Mouse (Mus musculus) thymus, postnatal 0 days (tissue): ENCODE results near the gene Smim17. TPM values are rescaled to one million over a fixed set of nuclear protein-coding genes. Genes with fewer than 3 reads are reported as not detected.
A peak's percentile ranks its signal among the peaks of the same experiment; 100 is the strongest.
"Not testable (repeated sequence)": the region's sequence is repeated elsewhere in the genome, so short reads cannot be mapped to it uniquely, and the experiment has no call there.

Experiments
- DNase-seq: peaks from one replicate; pipeline ENCODE4 v3.0.0-alpha.2; 2015; ENCODE audit warnings: low spot score
- polyA plus RNA-seq: library from polyadenylated mRNA; unstranded; fragments of >200 nt; fragmentation: Nextera tagmentation; extraction: Ambion mirVana; gene quantifications from 2 replicates; pipeline ENCODE4 v1.2.1, GENCODE M21; 2015

Gene Smim17
- polyA plus RNA-seq, 1 experiment from 2014 or later = 0.35 TPM

- no peak for DNase-seq
Observed at GRCm38 (mm10) chr7:6414626-6415441, 16.3 kb downstream of the Smim17 start.

- DNase-seq = no peak
Observed at GRCm38 (mm10) chr7:6415442-6415787, 16.9 kb downstream of the Smim17 start.

DNA sequence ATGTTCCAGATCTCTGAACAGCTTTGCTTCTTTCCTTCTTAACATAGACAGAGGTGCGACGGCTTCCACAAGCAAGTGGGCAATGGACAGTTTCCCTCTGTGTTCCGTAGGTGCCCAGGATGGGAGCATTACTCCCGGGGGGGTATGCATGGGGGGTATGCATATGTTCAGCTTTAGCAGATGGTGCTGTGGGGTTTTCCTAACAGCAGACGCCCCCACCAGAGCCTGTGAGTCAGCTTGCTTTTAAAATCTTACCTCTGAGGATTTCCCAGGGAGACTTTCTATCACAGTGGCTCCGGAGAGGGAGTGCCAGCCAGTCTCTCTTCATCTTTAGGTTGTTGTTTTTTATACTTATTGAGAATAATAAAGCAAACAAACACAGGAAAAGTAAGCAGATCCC, 21.4 kb downstream of the Smim17 start:
- no peak for DNase-seq

- no peak for DNase-seq
Observed at GRCm38 (mm10) chr7:6429381-6429780, 30.9 kb downstream of the Smim17 start.

- DNase-seq = peak; percentile 39
Observed at GRCm38 (mm10) chr7:6430342-6430741, 31.8 kb downstream of the Smim17 start.

- no peak for DNase-seq
Observed at GRCm38 (mm10) chr7:6438388-6438787, 39.9 kb downstream of the Smim17 start, which contains the start of gene Olfr1344. TSS of gene Olfr1344 (plus strand) at chr7:6438688.

DNA sequence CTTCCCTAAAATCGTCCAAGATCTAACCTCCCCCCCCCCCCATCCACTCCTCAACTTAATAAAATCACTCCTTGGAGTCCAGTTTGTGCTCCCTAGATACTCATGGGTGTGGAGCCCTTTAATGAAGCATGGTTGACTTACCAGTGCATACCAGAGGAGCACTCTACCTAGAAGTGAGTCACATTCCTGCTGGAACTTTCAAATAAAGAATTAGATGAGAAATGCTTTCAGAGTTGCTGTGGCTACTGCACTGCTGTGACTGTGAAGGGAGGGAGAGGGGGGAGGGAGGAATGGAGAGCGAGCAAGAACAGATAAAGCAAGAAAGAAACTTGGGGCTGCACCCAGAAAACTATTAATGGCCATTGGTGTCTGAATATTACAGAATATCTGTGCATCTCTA, 42.7 kb downstream of the Smim17 start:
- no peak for DNase-seq

GRCm38 (mm10) chr7:6447771-6448170, 49.3 kb downstream of the Smim17 start:
- no peak for DNase-seq

- no peak for DNase-seq
Observed at GRCm38 (mm10) chr7:6455868-6456267, 57.4 kb downstream of the Smim17 start, which contains the start of gene Olfr1336. TSS of gene Olfr1336 (plus strand) at chr7:6456168.

DNA sequence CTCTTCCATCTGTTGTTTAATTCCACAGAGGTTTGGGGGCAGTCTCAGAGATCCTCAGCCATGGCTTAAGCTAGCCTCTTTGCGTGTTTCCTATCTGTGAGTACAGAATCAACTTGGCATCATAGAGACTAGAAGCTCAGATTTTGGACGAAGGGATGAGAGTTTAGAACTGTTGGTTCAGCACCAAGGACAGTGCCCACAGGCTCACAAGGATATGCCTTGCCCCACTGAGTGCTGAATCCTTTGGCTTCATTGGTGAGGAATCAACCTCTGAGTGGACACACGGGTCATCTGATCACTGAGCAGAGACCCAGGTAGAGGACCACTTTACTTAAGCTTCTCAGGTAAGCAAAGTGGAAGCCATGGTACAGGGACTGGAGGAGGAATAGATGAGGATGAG, 57.9 kb downstream of the Smim17 start:
- DNase-seq = no peak

DNA sequence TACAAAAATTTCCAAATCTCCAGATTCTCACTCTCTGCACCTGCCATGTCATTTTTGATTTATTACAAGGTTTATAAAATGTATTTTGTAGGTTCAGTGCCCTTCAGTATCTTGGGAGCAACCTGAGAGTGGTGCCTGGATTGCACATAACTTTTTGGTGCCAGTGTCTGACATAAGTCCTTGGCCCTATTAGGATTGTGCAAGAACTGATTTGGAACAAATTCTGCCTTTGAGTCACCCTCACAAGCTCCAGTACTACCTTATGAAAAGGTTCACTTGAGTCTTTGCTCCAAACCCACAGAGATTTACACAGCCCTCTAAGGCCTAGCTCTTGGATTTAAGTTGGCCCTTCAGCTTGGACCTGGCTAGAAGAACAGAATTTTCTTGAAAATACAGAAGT, 68.4 kb downstream of the Smim17 start, which contains the start of gene Olfr1346:
TSS of gene Olfr1346 (plus strand) at position 151 of the 400 bp plus-strand sequence.
- no peak for DNase-seq

DNA sequence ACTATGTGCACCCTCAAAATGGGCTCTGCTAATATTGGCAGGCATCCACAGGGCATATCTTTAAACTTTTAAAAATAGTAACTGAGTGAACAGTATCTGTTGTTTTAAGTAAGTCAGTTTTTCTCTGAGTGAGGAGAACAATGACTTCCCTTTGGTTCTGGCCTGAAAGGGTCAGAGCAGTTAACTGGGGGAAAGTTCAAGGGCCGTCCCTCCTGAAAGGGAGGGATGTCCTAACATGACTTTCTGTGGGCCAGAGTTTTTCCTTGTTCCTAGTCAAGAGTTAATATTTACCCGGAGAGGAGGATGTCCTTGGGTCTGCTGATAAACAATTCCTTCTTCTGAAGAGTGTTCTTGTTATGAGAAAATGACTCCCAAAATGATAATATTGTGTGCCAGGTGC, 79.1 kb downstream of the Smim17 start:
- DNase-seq = not testable (repeated sequence)

Other genes starting within 250 kb of the Smim17 start
- gene Zfp787, start 242.7 kb upstream of the Smim17 start, polyA plus RNA-seq = 21.4 and 33.0 TPM in 2 replicates
- gene Zfp444, start 226.5 kb upstream of the Smim17 start, polyA plus RNA-seq = 61.2 and 62.1 TPM in 2 replicates
- not detected in 2 replicates for gene Galp, start 201.6 kb upstream of the Smim17 start, polyA plus RNA-seq
- not detected in 2 replicates for gene Zscan5b, start 176.4 kb upstream of the Smim17 start, polyA plus RNA-seq
- 0.21 TPM in 1 of 2 replicates, not detected in the other for gene Epp13, start 146.0 kb upstream of the Smim17 start, polyA plus RNA-seq
- 11.5 TPM in 2 replicates for gene Zfp667, start 112.1 kb upstream of the Smim17 start, polyA plus RNA-seq
- gene Zfp583, start 67.4 kb upstream of the Smim17 start, polyA plus RNA-seq = 2.4 and 3.7 TPM in 2 replicates
- 0.21 and 0.42 TPM in 2 replicates for gene Gm3854, start 55.0 kb upstream of the Smim17 start, polyA plus RNA-seq
- gene Zfp78, start 35.4 kb upstream of the Smim17 start, polyA plus RNA-seq = 1.1 and 1.6 TPM in 2 replicates
- 1.9 and 2.0 TPM in 2 replicates for gene Zfp28, start 15.4 kb upstream of the Smim17 start, polyA plus RNA-seq
- not detected in 2 replicates for gene Gm20715, start 11.6 kb downstream of the Smim17 start, polyA plus RNA-seq
- gene Olfr1344, start 40.0 kb downstream of the Smim17 start, polyA plus RNA-seq = not detected in 2 replicates
- not detected in 2 replicates for gene Olfr1336, start 57.5 kb downstream of the Smim17 start, polyA plus RNA-seq
- gene Olfr1346, start 68.4 kb downstream of the Smim17 start, polyA plus RNA-seq = not detected in 2 replicates
- gene Olfr5, start 88.2 kb downstream of the Smim17 start, polyA plus RNA-seq = not detected in 2 replicates
- not detected in 2 replicates for gene Olfr1347, start 101.0 kb downstream of the Smim17 start, polyA plus RNA-seq
- gene Olfr1348, start 110.0 kb downstream of the Smim17 start, polyA plus RNA-seq = not detected in 2 replicates
- gene Olfr1349, start 124.2 kb downstream of the Smim17 start, polyA plus RNA-seq = not detected in 2 replicates
- not detected in 2 replicates for gene Olfr1350, start 166.1 kb downstream of the Smim17 start, polyA plus RNA-seq